In genomic region chr14:48673541-48673940, GRCm38 (mm10) we compare ENCODE assay signal across 10 mouse cellular contexts. TPM values are rescaled to one million over a fixed set of nuclear protein-coding genes. Genes with fewer than 3 reads are reported as not detected.
DNase-seq lines count a peak whose midpoint lies in the region; ATAC-seq lines count a peak whose summit lies in the region.
"Had no signal": no experiment of that assay in that cellular context is flagged by ENCODE, and none has a peak within 500 bp of the region (broad histone marks: within the 10 kb centered on the region; RNA-seq: fewer than 3 reads in every experiment).

Otx2 (minus strand) TSS chr14:48673819.

- no peaks in the 10 kb centered on the region for H3K9me3 ChIP-seq in intestine, embryonic 14.5 days (ENCODE audit: control insufficient read depth, low read length)
- no peaks in the 10 kb centered on the region for H3K9me3 ChIP-seq in intestine, embryonic 16.5 days (ENCODE audit: control insufficient read depth, low read length)
- no peaks in the 10 kb centered on the region for H3K9me3 ChIP-seq in hindbrain, embryonic 10.5 days
- no peaks in the 10 kb centered on the region for H3K9me3 ChIP-seq in midbrain, embryonic 15.5 days
- H3K9me3 ChIP-seq: liver, embryonic 15.5 days had no signal

- H3K4me3 ChIP-seq in intestine, embryonic 14.5 days (ENCODE audit: low read depth, low read length): no peak within 1 kb of the TSS
- H3K4me3 ChIP-seq in intestine, embryonic 16.5 days (ENCODE audit: low read length): no peak within 1 kb of the TSS
- H3K4me3 ChIP-seq in hindbrain, embryonic 10.5 days: peak within 1 kb of the TSS; percentile 46
- H3K4me3 ChIP-seq in midbrain, embryonic 15.5 days: peak within 1 kb of the TSS; percentile 34
- H3K4me3 ChIP-seq: liver, embryonic 15.5 days had no signal

- under 1% methylated on average over 27 of the region's 27 CpGs for WGBS in intestine, embryonic 14.5 days
- 1% methylated on average over 27 of the region's 27 CpGs for WGBS in intestine, embryonic 16.5 days
- under 1% methylated on average over 27 of the region's 27 CpGs for WGBS in hindbrain, embryonic 10.5 days
- under 1% methylated on average over 27 of the region's 27 CpGs for WGBS in midbrain, embryonic 15.5 days

- no peaks in the 10 kb centered on the region for H3K36me3 ChIP-seq in intestine, embryonic 14.5 days (ENCODE audit: control insufficient read depth, insufficient read depth, low read length)
- H3K36me3 ChIP-seq in intestine, embryonic 16.5 days (ENCODE audit: control insufficient read depth, insufficient read depth, low read length): no peaks in the 10 kb centered on the region
- no peaks in the 10 kb centered on the region for H3K36me3 ChIP-seq in hindbrain, embryonic 10.5 days
- H3K36me3 ChIP-seq in midbrain, embryonic 15.5 days (replicated peaks): no peaks in the 10 kb centered on the region
- H3K36me3 ChIP-seq: liver, embryonic 15.5 days had no signal

- no peak within 1 kb of the TSS for H3K9ac ChIP-seq in intestine, embryonic 14.5 days (ENCODE audit: low read length)
- H3K9ac ChIP-seq in intestine, embryonic 16.5 days (ENCODE audit: low read depth, low read length): no peak within 1 kb of the TSS
- peak within 1 kb of the TSS; percentile 31 for H3K9ac ChIP-seq in midbrain, embryonic 15.5 days
- H3K9ac ChIP-seq: liver, embryonic 15.5 days had no signal

- intact Hi-C loops in gastrocnemius, postnatal 14 days (cut with DNase I; ENCODE audit: low total_unique reads): no loop called here

- no peak within 1 kb of the TSS for H3K4me2 ChIP-seq in intestine, embryonic 14.5 days (ENCODE audit: low read length)
- no peak within 1 kb of the TSS for H3K4me2 ChIP-seq in intestine, embryonic 16.5 days (ENCODE audit: low read depth, low read length)
- peak within 1 kb of the TSS; percentile 56 for H3K4me2 ChIP-seq in midbrain, embryonic 15.5 days
- H3K4me2 ChIP-seq: liver, embryonic 15.5 days had no signal

- peaks cover 100% of the 10 kb centered on the region for H3K27me3 ChIP-seq in intestine, embryonic 14.5 days (replicated peaks; ENCODE audit: control insufficient read depth, insufficient read depth, low read length)
- peaks cover 77% of the 10 kb centered on the region for H3K27me3 ChIP-seq in intestine, embryonic 16.5 days (replicated peaks; ENCODE audit: control insufficient read depth, insufficient read depth, low read length)
- peaks cover 97% of the 10 kb centered on the region for H3K27me3 ChIP-seq in hindbrain, embryonic 10.5 days (ENCODE audit: insufficient read depth, poor library complexity, severe bottlenecking)
- peaks cover 14% of the 10 kb centered on the region for H3K27me3 ChIP-seq in midbrain, embryonic 15.5 days (replicated peaks)

- DNase-seq in intestine, embryonic 14.5 days (ENCODE audit: low spot score): peak; percentile 61
- peak; percentile 46 to 49 for DNase-seq in cerebellum, postnatal 36 days
- DNase-seq in hindbrain, embryonic 10.5 days (ENCODE audit: low spot score): peak; percentile 38
- DNase-seq in gastrocnemius, postnatal 14 days: no peak
- no peak for DNase-seq in layer of hippocampus, postnatal 25 days (ENCODE audit: extremely low spot score in 1 of 2, low spot score in 1 of 2)
- DNase-seq in gastrocnemius, postnatal 4 days (ENCODE audit: low spot score in 2 of 2): no peak

- no peak for ATAC-seq in intestine, embryonic 14.5 days (replicated peaks; ENCODE audit: low FRiP score, low TSS enrichment, low read depth)
- no peak for ATAC-seq in intestine, embryonic 16.5 days
- peak; percentile 37 for ATAC-seq in midbrain, embryonic 15.5 days (replicated peaks)

- H3K27ac ChIP-seq in intestine, embryonic 14.5 days (ENCODE audit: low read depth): no peak within 1 kb of the TSS
- H3K27ac ChIP-seq in intestine, embryonic 16.5 days (ENCODE audit: low read length): no peak within 1 kb of the TSS
- peak within 1 kb of the TSS; percentile 77 for H3K27ac ChIP-seq in hindbrain, embryonic 10.5 days
- H3K27ac ChIP-seq in midbrain, embryonic 15.5 days: peak within 1 kb of the TSS; percentile 72
- H3K27ac ChIP-seq: liver, embryonic 15.5 days had no signal

- H3K4me1 ChIP-seq in intestine, embryonic 14.5 days (replicated peaks; ENCODE audit: control insufficient read depth, insufficient read depth, low read length): no peaks in the 10 kb centered on the region
- no peaks in the 10 kb centered on the region for H3K4me1 ChIP-seq in intestine, embryonic 16.5 days (ENCODE audit: control insufficient read depth, insufficient read depth, low read length)
- peaks cover 18% of the 10 kb centered on the region for H3K4me1 ChIP-seq in hindbrain, embryonic 10.5 days (replicated peaks)
- peaks cover 14% of the 10 kb centered on the region for H3K4me1 ChIP-seq in midbrain, embryonic 15.5 days
- H3K4me1 ChIP-seq: liver, embryonic 15.5 days had no signal

RNA-seq across cellular contexts. Expression of gene Otx2, which starts in this region (rescaled TPM):
- not detected in 2 replicates for polyA plus RNA-seq in intestine, embryonic 14.5 days (2014; fragmentation: Nextera tagmentation; extraction: Ambion mirVana)
- not detected in 2 replicates for polyA plus RNA-seq in intestine, embryonic 16.5 days (2015; fragmentation: Nextera tagmentation; extraction: Ambion mirVana)
- 15.4 and 19.3 TPM in 2 replicates for polyA plus RNA-seq in hindbrain, embryonic 10.5 days (2016; fragmentation: Nextera tagmentation; extraction: Ambion mirVana)
- polyA plus RNA-seq in midbrain, embryonic 15.5 days (2015; fragmentation: Nextera tagmentation; extraction: Ambion mirVana): 83.5 and 83.6 TPM in 2 replicates
- not detected for total RNA-seq in gastrocnemius, postnatal 14 days (2021)
- 1 to 10 TPM in 1 of 2 experiments, under 1 TPM in 1; 0.52 to 1.4 TPM for total RNA-seq in layer of hippocampus, postnatal 25 days (2021)
- not detected for total RNA-seq in gastrocnemius, postnatal 4 days (2021)
- polyA plus RNA-seq: kidney, embryonic 14.5 days; liver, embryonic 15.5 days had no signal

Comparison
In these comparisons a context has a peak if more than half of its experiments do, and no peak if none do; other contexts are left out.
1. RNA of gene Otx2 (polyA plus RNA-seq): 83.5 to 83.6 TPM in midbrain, embryonic 15.5 days and 15.4 to 19.3 TPM in hindbrain, embryonic 10.5 days; not detected in intestine, embryonic 14.5 days and not detected in intestine, embryonic 16.5 days; every median in the first group is over 10 times any median in the second.
2. Peak in DNase-seq in intestine, embryonic 14.5 days; RNA of the gene not detected or under 1 TPM.
3. DNase-seq: peak in cerebellum, postnatal 36 days (2 of 2) and hindbrain, embryonic 10.5 days (single experiment); none in gastrocnemius, postnatal 14 days (single experiment), layer of hippocampus, postnatal 25 days (0 of 2) and gastrocnemius, postnatal 4 days (0 of 2).
4. H3K27ac ChIP-seq: peak in hindbrain, embryonic 10.5 days (single experiment) and midbrain, embryonic 15.5 days (single experiment); none in intestine, embryonic 14.5 days (single experiment) and intestine, embryonic 16.5 days (single experiment).
5. H3K4me3 ChIP-seq: peak in hindbrain, embryonic 10.5 days (single experiment) and midbrain, embryonic 15.5 days (single experiment); none in intestine, embryonic 14.5 days (single experiment) and intestine, embryonic 16.5 days (single experiment).